Mouse (Mus musculus) MEL (cell line): ENCODE results near the gene Ankmy2. TPM values are rescaled to one million over a fixed set of nuclear protein-coding genes. Genes with fewer than 3 reads are reported as not detected.

Source experiments
- DNase-seq: peaks from one replicate; pipeline ENCODE4 v3.0.0; 2011; ENCODE audit warnings: low read depth, low spot score
- H3K27ac ChIP-seq: 2 replicates; pipeline ENCODE4 v1.5.1; 2012; ENCODE audit warnings: low read depth, mild to moderate bottlenecking, control low read depth, low read length, moderate library complexity; ENCODE audit not compliant: control insufficient read depth
- H3K27me3 ChIP-seq, 2 experiments: fragments of 150-350 bp in 1 of 2; sonication (generic) in 1 of 2; 2 replicates each; pipeline ENCODE4 v1.6.1; 2012; ENCODE audit warnings: low read length in 2 of 2, mild to moderate bottlenecking in 2 of 2, improper control_type of control experiment in 1 of 2, moderate library complexity in 1 of 2; ENCODE audit not compliant: insufficient read depth in 2 of 2, control insufficient read depth in 1 of 2
- H3K36me3 ChIP-seq, 2 experiments: 2 replicates each; pipeline ENCODE4 v1.6.1; 2012 to 2014; ENCODE audit warnings: low read length in 2 of 2, improper control_type of control experiment in 1 of 2, inconsistent platforms in 1 of 2, mild to moderate bottlenecking in 1 of 2; ENCODE audit not compliant: insufficient read depth in 2 of 2, control insufficient read depth in 1 of 2
- H3K4me1 ChIP-seq, 2 experiments: fragments of 150-350 bp in 1 of 2; sonication (generic) in 1 of 2; 2 replicates each; pipeline ENCODE4 v1.6.1; 2012; ENCODE audit warnings: low read length in 2 of 2, improper control_type of control experiment in 1 of 2, mild to moderate bottlenecking in 1 of 2; ENCODE audit not compliant: insufficient read depth in 2 of 2, control insufficient read depth in 1 of 2
- H3K4me3 ChIP-seq, 2 experiments: fragments of 150-350 bp in 1 of 2; sonication (generic) in 1 of 2; 2 replicates each; pipeline ENCODE4 v1.5.1; 2012; ENCODE audit warnings: low read depth in 2 of 2, low read length in 2 of 2, mild to moderate bottlenecking in 2 of 2, moderate library complexity in 2 of 2, control low read depth in 1 of 2, improper control_type of control experiment in 1 of 2; ENCODE audit not compliant: control insufficient read depth in 1 of 2, insufficient read depth in 1 of 2
- H3K79me2 ChIP-seq: 2 replicates; pipeline ENCODE4 v1.6.1; 2012; ENCODE audit warnings: mild to moderate bottlenecking, low read length, moderate library complexity; ENCODE audit not compliant: control insufficient read depth, poor library complexity, insufficient read depth
- H3K9ac ChIP-seq: 2 replicates; pipeline ENCODE4 v1.6.1; 2012; ENCODE audit warnings: low read depth, mild to moderate bottlenecking, control low read depth, low read length, moderate library complexity; ENCODE audit not compliant: control insufficient read depth, poor library complexity, severe bottlenecking
- H3K9me3 ChIP-seq: fragments of 150-350 bp; sonication (generic); replicated peaks from 2 replicates; pipeline ENCODE4 v1.6.1; 2012; ENCODE audit warnings: mild to moderate bottlenecking, low read length, improper control_type of control experiment, moderate library complexity; ENCODE audit not compliant: insufficient read depth
- EP300 ChIP-seq, 2 experiments: IDR thresholded peaks; 2 replicates each; pipeline ENCODE4 v1.6.1; 2011; ENCODE audit warnings: improper control_type of control experiment in 2 of 2, low read length in 2 of 2, low read depth in 1 of 2, mild to moderate bottlenecking in 1 of 2
- ETS1 ChIP-seq: IDR thresholded peaks from 2 replicates; pipeline ENCODE4 v1.6.1; 2012; ENCODE audit warnings: low read depth, mild to moderate bottlenecking, inconsistent platforms, low read length, improper control_type of control experiment, moderate library complexity
- GABPA ChIP-seq: IDR thresholded peaks from 2 replicates; pipeline ENCODE4 v1.6.1; 2012; ENCODE audit warnings: low read depth, mild to moderate bottlenecking, inconsistent platforms, low read length, improper control_type of control experiment, moderate library complexity
- GATA1 ChIP-seq: IDR thresholded peaks from 2 replicates; pipeline ENCODE4 v1.6.1; 2011; ENCODE audit warnings: low read depth, low read length, improper control_type of control experiment
- HCFC1 ChIP-seq: IDR thresholded peaks from 2 replicates; pipeline ENCODE4 v1.6.1; 2012; ENCODE audit warnings: low read depth, mild to moderate bottlenecking, inconsistent platforms, low read length, improper control_type of control experiment, moderate library complexity
- JUND ChIP-seq: IDR thresholded peaks from 2 replicates; pipeline ENCODE4 v1.6.1; 2011; ENCODE audit warnings: low read depth, mild to moderate bottlenecking, improper control_type of control experiment, low read length
- MAFK ChIP-seq: IDR thresholded peaks from 2 replicates; pipeline ENCODE4 v1.6.1; 2011; ENCODE audit warnings: low read depth, mild to moderate bottlenecking, low read length, improper control_type of control experiment, borderline replicate concordance
- MXI1 ChIP-seq: IDR thresholded peaks from 2 replicates; pipeline ENCODE4 v1.6.1; 2011; ENCODE audit warnings: mild to moderate bottlenecking, low read depth, low read length, improper control_type of control experiment
- MYB ChIP-seq: IDR thresholded peaks from 2 replicates; pipeline ENCODE4 v1.6.1; 2011; ENCODE audit warnings: mild to moderate bottlenecking, low read depth, low read length, improper control_type of control experiment
- RAD21 ChIP-seq: IDR thresholded peaks from 2 replicates; pipeline ENCODE4 v1.6.1; 2011; ENCODE audit warnings: mild to moderate bottlenecking, low read depth, low read length, improper control_type of control experiment
- RCOR1 ChIP-seq: IDR thresholded peaks from 2 replicates; pipeline ENCODE4 v1.6.1; 2012; ENCODE audit warnings: low read depth, mild to moderate bottlenecking, inconsistent platforms, low read length, improper control_type of control experiment
- SIN3A ChIP-seq: IDR thresholded peaks from 2 replicates; pipeline ENCODE4 v1.6.1; 2012; ENCODE audit warnings: low read length, improper control_type of control experiment, inconsistent platforms
- SMC3 ChIP-seq: IDR thresholded peaks from 2 replicates; pipeline ENCODE4 v1.6.1; 2011; ENCODE audit warnings: low read depth, low read length, improper control_type of control experiment
- TAL1 ChIP-seq: IDR thresholded peaks from 2 replicates; pipeline ENCODE4 v1.6.1; 2012; ENCODE audit warnings: mild to moderate bottlenecking, inconsistent platforms, low read length, moderate library complexity, mixed read lengths
- TBP ChIP-seq: IDR thresholded peaks from 2 replicates; pipeline ENCODE4 v1.8.0; 2011; ENCODE audit warnings: low read depth, low read length, improper control_type of control experiment
- TCF12 ChIP-seq: IDR thresholded peaks from 2 replicates; pipeline ENCODE4 v1.6.1; 2014; ENCODE audit warnings: low read depth, mild to moderate bottlenecking, inconsistent platforms, low read length, improper control_type of control experiment, moderate library complexity
- USF1 ChIP-seq: IDR thresholded peaks from 2 replicates; pipeline ENCODE4 v1.6.1; 2014; ENCODE audit warnings: low read depth, mild to moderate bottlenecking, inconsistent platforms, low read length, improper control_type of control experiment, moderate library complexity
- USF2 ChIP-seq, 2 experiments: IDR thresholded peaks; 2 replicates each; pipeline ENCODE4 v1.6.1; 2011 to 2012; ENCODE audit warnings: improper control_type of control experiment in 2 of 2, low read length in 2 of 2, borderline replicate concordance in 1 of 2, inconsistent platforms in 1 of 2, low read depth in 1 of 2, mild to moderate bottlenecking in 1 of 2; ENCODE audit not compliant: insufficient read depth in 1 of 2
- ZC3H11A ChIP-seq: IDR thresholded peaks from 2 replicates; pipeline ENCODE4 v1.6.1; 2012; ENCODE audit warnings: low read depth, mild to moderate bottlenecking, inconsistent platforms, low read length, improper control_type of control experiment
- ZMIZ1 ChIP-seq: IDR thresholded peaks from 2 replicates; pipeline ENCODE4 v1.6.1; 2012; ENCODE audit warnings: low read depth, mild to moderate bottlenecking, inconsistent platforms, low read length, improper control_type of control experiment, moderate library complexity
- polyA plus RNA-seq, 2 experiments: library from polyadenylated mRNA; stranded (reverse) in 1 of 2; unstranded in 1 of 2; fragments of >175 nt in 1 of 2; fragments of >200 nt in 1 of 2; gene quantifications; 2 replicates each; pipeline versions ENCODE4 v1.2.1 to v1.2.4; 2012; ENCODE audit warnings: low replicate concordance in 2 of 2, low read depth in 1 of 2; ENCODE audit not compliant: insufficient read length in 2 of 2, insufficient read depth in 1 of 2, missing spikeins in 1 of 2
- total RNA-seq: library from RNA; depleted of rRNA; stranded (reverse); fragments of 300-350 nt; gene quantifications from 2 replicates; pipeline ENCODE4 v1.2.3, GENCODE M21; 2012

The Ankmy2 gene
- total and polyA plus RNA-seq, 3 experiments = 14.3 to 15.3 TPM; not detected in 1

DNA sequence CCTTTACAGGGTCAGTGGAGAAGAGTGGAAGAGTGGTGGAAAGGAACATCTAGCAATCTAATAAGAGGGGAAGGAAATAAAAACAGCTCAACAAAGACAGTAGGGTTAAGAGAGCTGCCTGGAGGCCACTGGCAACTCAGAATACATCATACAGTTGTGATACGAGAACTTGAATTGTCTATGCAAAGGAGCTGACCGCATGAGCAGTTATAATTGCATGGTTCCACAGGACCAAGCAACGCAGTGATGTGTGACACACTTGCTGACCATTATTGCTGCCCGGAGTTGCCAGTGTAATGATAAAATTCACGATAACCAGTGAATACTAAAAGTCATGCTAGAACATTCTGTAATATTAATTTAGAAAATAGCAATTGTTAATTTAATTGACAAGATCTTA, 30.9 kb upstream of the Ankmy2 start:
- Histone ChIP-seq H3K27me3 (no peaks in the 10 kb centered on the region), H3K4me3 (no peak overlapping the region), H3K9me3 (no peaks in the 10 kb centered on the region), H3K9ac (no peak overlapping the region), H3K4me1 (no peaks in the 10 kb centered on the region), H3K27ac (no peak overlapping the region), H3K79me2 (no peaks in the 10 kb centered on the region), H3K36me3 (peaks cover 2 to 16% of the 10 kb centered on the region in 2 experiments)
- DNase-seq = no peak
- TF ChIP-seq USF2 (IDR thresholded peaks at IDR 0.05; ENCODE audit: borderline replicate concordance in 1 of 2, insufficient read depth in 1 of 2, low read depth in 1 of 2, low read length in 2 of 2) (no peak), MAFK (no peak), MYB (no peak), RAD21 (no peak), TBP (no peak), EP300 (IDR thresholded peaks at IDR 0.05; ENCODE audit: low read depth in 1 of 2, low read length in 2 of 2) (no peak)

DNA sequence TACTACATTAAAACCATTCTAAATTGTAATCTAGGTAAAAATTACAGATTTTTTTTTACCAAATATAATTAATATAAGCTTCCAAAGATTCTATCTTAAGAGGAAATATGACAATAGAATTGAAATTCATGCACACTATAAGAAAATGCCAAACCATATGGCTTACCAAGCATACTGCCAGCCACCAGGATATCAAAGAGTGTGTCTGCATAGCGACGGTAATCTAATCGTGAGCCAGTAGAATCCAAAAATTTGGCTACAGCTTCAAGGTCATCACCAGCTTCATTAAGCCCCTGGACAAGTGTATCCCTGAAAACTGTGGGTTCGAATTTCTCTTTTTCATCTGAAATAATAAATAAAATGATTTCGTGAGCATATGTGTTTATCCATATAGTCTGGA, 27.1 kb upstream of the Ankmy2 start:
- Histone ChIP-seq H3K79me2 (peaks cover 2% of the 10 kb centered on the region; the same call in 1 of the 2 replicates), H3K4me1 (peaks cover 7 to 19% of the 10 kb centered on the region in 2 experiments), H3K36me3 (peaks cover 17 to 26% of the 10 kb centered on the region in 2 experiments), H3K27me3 (no peaks in the 10 kb centered on the region), H3K9me3 (no peaks in the 10 kb centered on the region), H3K4me3 (no peak overlapping the region), H3K9ac (no peak overlapping the region), H3K27ac (no peak overlapping the region)
- DNase-seq = no peak
- TF ChIP-seq HCFC1 (no peak), GATA1 (no peak), ZC3H11A (no peak), TAL1 (no peak), ETS1 (no peak), RCOR1 (no peak), SMC3 (no peak), USF1 (no peak), GABPA (no peak), ZMIZ1 (no peak), JUND (no peak)

DNA sequence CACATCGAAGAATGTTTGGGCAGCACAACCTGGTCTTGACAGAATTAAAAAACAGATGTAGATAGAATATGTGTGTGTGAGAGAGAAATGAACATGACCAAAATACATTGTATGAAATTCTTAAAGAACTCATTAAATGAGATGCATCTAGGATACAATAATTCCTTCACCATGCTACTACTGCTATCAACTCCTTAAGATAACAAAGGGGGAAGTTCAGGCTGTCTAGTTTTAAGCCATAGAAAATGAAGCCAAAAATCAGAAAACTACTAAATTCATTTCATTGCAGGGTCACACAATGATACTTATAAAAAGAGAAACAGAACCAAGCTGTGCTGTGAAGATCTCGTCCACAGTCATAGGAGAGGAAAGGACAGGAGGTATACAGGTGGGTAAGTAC, 24.7 kb upstream of the Ankmy2 start:
- Histone ChIP-seq H3K27me3 (no peaks in the 10 kb centered on the region), H3K9me3 (no peaks in the 10 kb centered on the region), H3K27ac (no peak overlapping the region), H3K9ac (no peak overlapping the region), H3K36me3 (peaks cover 17 to 26% of the 10 kb centered on the region in 2 experiments), H3K79me2 (peaks cover 2% of the 10 kb centered on the region; the same call in 1 of the 2 replicates), H3K4me3 (no peak overlapping the region), H3K4me1 (peaks cover 7 to 19% of the 10 kb centered on the region in 2 experiments)
- peak; percentile 27 for DNase-seq
- no peak for TF ChIP-seq TCF12
- TF ChIP-seq GABPA = no peak
- peak in 1 of 2 experiments; percentile 68; a peak in 2 of 4 replicates for TF ChIP-seq EP300 (IDR thresholded peaks at IDR 0.05; ENCODE audit: low read depth in 1 of 2, low read length in 2 of 2)
- TF ChIP-seq SIN3A = peak; percentile 50; the same call in 1 of the 2 replicates
- peak; percentile 33; the same call in 1 of the 2 replicates for TF ChIP-seq MXI1
- TF ChIP-seq GATA1 = peak; percentile 68
- TF ChIP-seq ZC3H11A = no peak
